Mouse (Mus musculus): ENCODE results near the gene Car12. TPM values are rescaled to one million over a fixed set of nuclear protein-coding genes. Genes with fewer than 3 reads are reported as not detected.
"Not testable (repeated sequence)": the region's sequence is repeated elsewhere in the genome, so short reads cannot be mapped to it uniquely, and the experiment has no call there.

The Car12 gene
- total and polyA plus RNA-seq, 2 experiments from 2014 or later: 7.4 to 12.5 TPM

DNA sequence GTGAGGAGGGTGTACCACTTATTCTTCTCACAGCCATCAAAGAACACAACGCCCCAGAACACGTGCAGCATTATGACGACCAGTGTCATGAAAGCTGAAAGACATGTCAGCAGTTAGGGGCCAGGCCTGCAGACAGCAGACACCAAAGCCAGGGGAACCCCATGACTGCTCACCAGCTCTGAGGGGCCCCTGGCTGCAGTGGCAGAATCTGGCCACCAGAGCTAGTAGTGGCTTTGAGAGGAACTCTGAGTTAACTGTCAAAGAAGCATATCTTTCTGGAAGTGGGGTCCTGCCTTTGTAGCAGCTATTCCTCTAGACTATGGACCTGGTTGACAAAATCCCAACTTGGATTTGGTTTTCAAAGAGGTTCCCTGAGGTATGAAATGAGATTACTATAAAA is 71.1 kb downstream of the Car12 start:
- peak; percentile 46 for TF ChIP-seq CTCF (IDR thresholded peaks at IDR 0.05; ENCODE audit: low read depth)
- not testable (repeated sequence) for ATAC-seq; DNase-seq (ENCODE audit: low spot score); H3K36me3 ChIP-seq (ENCODE audit: insufficient read depth, low read length); H3K4me2 ChIP-seq (ENCODE audit: low read depth, low read length); H3K27ac ChIP-seq; H3K4me1 ChIP-seq (ENCODE audit: insufficient read depth, low read length); H3K27me3 ChIP-seq (ENCODE audit: insufficient read depth, low read length); H3K9ac ChIP-seq (replicated peaks; ENCODE audit: low read length); H3K9me3 ChIP-seq (ENCODE audit: low read length); H3K4me3 ChIP-seq (ENCODE audit: low read length)
- no CpG with 5 or more reads among the region's 3 CpGs for WGBS

GRCm38 (mm10) chr9:66787821-66788220 is 74.3 kb downstream of the Car12 start:
- 5% methylated on average over 2 of the region's 2 CpGs for WGBS
- H3K4me1 ChIP-seq (ENCODE audit: insufficient read depth, low read length): no peaks in the 10 kb centered on the region
- H3K4me2 ChIP-seq (ENCODE audit: low read depth, low read length): no peak overlapping the region
- H3K9ac ChIP-seq (replicated peaks; ENCODE audit: low read length): no peak overlapping the region
- H3K4me3 ChIP-seq (ENCODE audit: low read length): no peak overlapping the region
- H3K36me3 ChIP-seq (ENCODE audit: insufficient read depth, low read length): peaks cover 4% of the 10 kb centered on the region; the same call in 1 of the 2 replicates
- no peaks in the 10 kb centered on the region for H3K9me3 ChIP-seq (ENCODE audit: low read length)
- no peak overlapping the region for H3K27ac ChIP-seq
- TF ChIP-seq CTCF (IDR thresholded peaks at IDR 0.05; ENCODE audit: low read depth): peak; percentile 77
- ATAC-seq: 0 out of 2 replicates have a peak, but pooled peaks have one; percentile 45
- peak; percentile 85 for DNase-seq (ENCODE audit: low spot score)
- no peaks in the 10 kb centered on the region for H3K27me3 ChIP-seq (ENCODE audit: insufficient read depth, low read length)

DNA sequence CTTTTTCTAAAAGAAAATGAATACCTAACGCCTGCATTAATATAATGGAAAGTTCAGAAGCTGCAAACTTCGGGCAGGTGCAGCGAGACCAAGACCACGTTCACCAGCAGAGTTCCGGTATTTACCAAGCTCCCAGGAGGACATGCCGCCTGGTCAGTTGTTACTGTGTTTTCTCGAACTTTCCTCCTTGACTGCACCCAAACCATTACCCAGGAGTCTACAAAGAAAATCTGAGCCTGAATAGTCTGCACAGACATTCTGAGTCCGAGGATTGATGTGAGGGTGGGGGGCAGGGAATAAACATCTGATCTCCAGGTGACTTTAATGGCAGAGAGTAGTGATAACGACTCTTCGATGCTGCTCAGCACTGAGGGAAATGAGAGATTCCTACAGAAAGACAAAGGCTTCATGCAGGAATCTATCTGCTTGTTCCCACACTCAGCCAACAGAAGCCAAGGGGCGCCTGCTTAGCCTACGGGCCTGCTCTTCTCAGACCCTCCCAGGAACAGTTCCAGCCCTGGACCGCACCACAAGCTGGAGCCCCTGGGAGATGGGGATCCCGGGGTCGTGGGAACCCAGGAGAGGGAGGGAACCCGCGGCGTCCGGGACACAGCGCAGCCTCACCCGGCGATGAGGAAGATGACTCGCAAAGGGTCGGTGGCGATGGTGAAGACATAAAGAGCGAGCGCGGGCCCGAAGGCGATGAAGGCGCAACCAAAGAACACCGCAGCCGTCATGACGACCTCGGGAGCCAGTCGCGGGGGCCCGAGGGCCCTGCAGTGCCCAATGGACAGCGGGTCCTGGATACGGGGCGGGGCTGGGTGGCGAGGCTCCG is 81.4 kb downstream of the Car12 start:
- Histone ChIP-seq H3K4me3 (ENCODE audit: low read length) (peak overlapping the region; percentile 79), H3K27me3 (ENCODE audit: insufficient read depth, low read length) (no peaks in the 10 kb centered on the region), H3K4me2 (ENCODE audit: low read depth, low read length) (peak overlapping the region; percentile 64), H3K9ac (replicated peaks; ENCODE audit: low read length) (peak overlapping the region; percentile 71), H3K9me3 (ENCODE audit: low read length) (no peaks in the 10 kb centered on the region), H3K4me1 (ENCODE audit: insufficient read depth, low read length) (no peaks in the 10 kb centered on the region), H3K27ac (peak overlapping the region; percentile 89), H3K36me3 (ENCODE audit: insufficient read depth, low read length) (0 out of 2 replicates have a peak, but pooled peaks cover 4% of the 10 kb centered on the region)
- no peak for TF ChIP-seq CTCF (IDR thresholded peaks at IDR 0.05; ENCODE audit: low read depth)
- peak; percentile 67 for DNase-seq (ENCODE audit: low spot score)
- 2% methylated on average over 43 of the region's 43 CpGs for WGBS
- ATAC-seq: peak; percentile 61

DNA sequence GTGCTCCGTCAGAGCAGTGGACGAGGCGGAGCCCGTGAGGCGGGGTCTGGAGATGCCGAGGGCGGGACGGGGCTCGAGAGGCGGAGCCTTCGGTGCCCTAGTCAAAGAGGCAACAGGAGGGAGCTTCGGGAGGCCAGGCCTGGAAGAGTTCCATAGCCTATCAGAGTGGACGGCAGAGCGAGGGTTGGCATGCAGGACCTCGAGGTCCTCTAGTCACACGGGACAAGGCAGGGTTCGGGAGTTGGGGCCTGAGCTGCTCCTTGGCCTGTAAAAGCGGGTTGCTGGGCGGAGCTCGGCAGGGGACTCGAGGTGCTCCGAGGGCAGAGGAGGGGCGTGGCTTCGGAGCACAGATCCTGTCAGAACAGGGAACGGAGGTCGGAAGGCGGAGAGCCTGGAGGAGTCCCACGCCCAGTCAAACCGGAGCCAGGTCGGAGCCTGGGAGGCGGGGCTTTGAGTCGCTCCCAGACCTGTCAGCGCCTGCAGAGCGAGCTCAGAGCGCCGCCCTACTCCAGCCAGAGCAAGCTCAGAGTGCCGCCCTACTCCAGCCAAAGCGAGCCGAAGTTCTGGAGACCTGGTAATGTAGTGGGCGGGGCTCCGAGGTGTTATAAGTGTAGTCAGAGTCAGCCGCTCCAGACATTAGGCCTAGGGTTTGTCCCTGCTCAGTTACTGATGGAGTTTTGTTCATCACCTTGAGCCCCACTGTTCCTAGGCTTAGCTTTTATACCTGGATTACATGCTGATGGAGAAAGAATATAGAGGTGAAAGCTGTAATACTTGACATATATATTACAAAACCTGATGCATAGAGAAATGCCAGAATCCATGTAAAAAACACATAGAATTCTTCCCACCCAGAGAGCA is 82.2 kb downstream of the Car12 start, which contains the start of gene Aph1b:
TSS of gene Aph1b (minus strand) at position 27 of the 861 bp plus-strand sequence.
- H3K36me3 ChIP-seq (ENCODE audit: insufficient read depth, low read length): no peaks in the 10 kb centered on the region
- peak within 1 kb of the TSS; percentile 89 for H3K27ac ChIP-seq
- no peaks in the 10 kb centered on the region for H3K9me3 ChIP-seq (ENCODE audit: low read length)
- TF ChIP-seq CTCF (IDR thresholded peaks at IDR 0.05; ENCODE audit: low read depth): no peak
- no peaks in the 10 kb centered on the region for H3K4me1 ChIP-seq (ENCODE audit: insufficient read depth, low read length)
- peak within 1 kb of the TSS; percentile 79 for H3K4me3 ChIP-seq (ENCODE audit: low read length)
- WGBS: under 1% methylated on average over 41 of the region's 42 CpGs
- H3K27me3 ChIP-seq (ENCODE audit: insufficient read depth, low read length): no peaks in the 10 kb centered on the region
- ATAC-seq (peak; percentile 98), DNase-seq (ENCODE audit: low spot score) (peak; percentile 97)
- H3K4me2 ChIP-seq (ENCODE audit: low read depth, low read length): peak within 1 kb of the TSS; percentile 64
- H3K9ac ChIP-seq (replicated peaks; ENCODE audit: low read length): peak within 1 kb of the TSS; percentile 71

DNA sequence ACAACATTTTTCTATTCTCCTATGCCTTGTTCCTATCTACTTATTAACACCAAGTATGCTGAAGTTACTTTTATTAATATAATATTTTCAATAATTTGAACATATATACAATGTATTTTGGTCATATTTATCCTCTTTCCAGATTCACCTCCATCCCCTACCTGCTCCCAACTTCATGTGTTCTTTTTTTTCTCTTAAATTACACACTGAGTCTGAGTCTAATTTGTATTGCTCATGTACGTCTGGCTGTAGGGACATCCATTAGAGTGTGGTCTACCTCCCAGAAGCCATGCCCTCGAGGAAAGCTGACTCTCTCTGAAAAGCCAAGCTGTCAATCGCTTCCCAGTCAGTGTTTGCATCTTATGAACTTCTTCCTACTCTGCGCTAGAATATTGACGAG is 83.3 kb downstream of the Car12 start, which contains the start of gene Gm10647:
TSS of gene Gm10647 (plus strand) at position 301 of the 400 bp plus-strand sequence.
- H3K9me3 ChIP-seq (ENCODE audit: low read length): no peaks in the 10 kb centered on the region
- DNase-seq (ENCODE audit: low spot score): no peak
- peak within 1 kb of the TSS; percentile 89 for H3K27ac ChIP-seq
- H3K4me3 ChIP-seq (ENCODE audit: low read length): peak within 1 kb of the TSS; percentile 79
- H3K4me1 ChIP-seq (ENCODE audit: insufficient read depth, low read length): no peaks in the 10 kb centered on the region
- TF ChIP-seq CTCF (IDR thresholded peaks at IDR 0.05; ENCODE audit: low read depth): no peak
- 75% methylated on average over 5 of the region's 5 CpGs for WGBS
- no peak for ATAC-seq
- no peaks in the 10 kb centered on the region for H3K36me3 ChIP-seq (ENCODE audit: insufficient read depth, low read length)
- peak within 1 kb of the TSS; percentile 64 for H3K4me2 ChIP-seq (ENCODE audit: low read depth, low read length)
- H3K9ac ChIP-seq (replicated peaks; ENCODE audit: low read length): peak within 1 kb of the TSS; percentile 71
- H3K27me3 ChIP-seq (ENCODE audit: insufficient read depth, low read length): no peaks in the 10 kb centered on the region

DNA sequence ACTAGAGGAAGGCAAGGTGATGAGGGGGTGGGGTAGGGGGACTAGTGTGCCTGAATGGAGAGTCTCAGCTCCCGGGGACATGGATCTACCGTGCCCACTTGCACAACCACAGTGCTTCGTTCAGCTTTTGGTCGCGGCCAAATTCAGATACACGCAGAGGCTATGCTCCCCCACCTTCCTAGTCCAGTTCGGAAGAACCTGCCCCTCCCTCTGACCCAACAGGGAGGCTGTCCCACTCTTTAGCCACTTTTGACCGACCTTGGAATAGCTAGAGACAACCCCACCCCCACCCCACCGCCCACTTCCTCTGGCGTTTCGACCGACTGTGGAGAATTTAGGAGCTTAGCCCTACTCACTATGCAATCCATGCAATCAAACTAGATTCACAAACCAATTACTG is 88.5 kb downstream of the Car12 start:
- no peaks in the 10 kb centered on the region for H3K4me1 ChIP-seq (ENCODE audit: insufficient read depth, low read length)
- H3K4me3 ChIP-seq (ENCODE audit: low read length): no peak overlapping the region
- no peak overlapping the region for H3K9ac ChIP-seq (replicated peaks; ENCODE audit: low read length)
- H3K27me3 ChIP-seq (ENCODE audit: insufficient read depth, low read length): no peaks in the 10 kb centered on the region
- no peaks in the 10 kb centered on the region for H3K36me3 ChIP-seq (ENCODE audit: insufficient read depth, low read length)
- DNase-seq (ENCODE audit: low spot score) (no peak), ATAC-seq (no peak)
- WGBS: 59% methylated on average over 12 of the region's 12 CpGs
- no peak for TF ChIP-seq CTCF (IDR thresholded peaks at IDR 0.05; ENCODE audit: low read depth)
- H3K9me3 ChIP-seq (ENCODE audit: low read length): no peaks in the 10 kb centered on the region
- no peak overlapping the region for H3K4me2 ChIP-seq (ENCODE audit: low read depth, low read length)
- no peak overlapping the region for H3K27ac ChIP-seq

DNA sequence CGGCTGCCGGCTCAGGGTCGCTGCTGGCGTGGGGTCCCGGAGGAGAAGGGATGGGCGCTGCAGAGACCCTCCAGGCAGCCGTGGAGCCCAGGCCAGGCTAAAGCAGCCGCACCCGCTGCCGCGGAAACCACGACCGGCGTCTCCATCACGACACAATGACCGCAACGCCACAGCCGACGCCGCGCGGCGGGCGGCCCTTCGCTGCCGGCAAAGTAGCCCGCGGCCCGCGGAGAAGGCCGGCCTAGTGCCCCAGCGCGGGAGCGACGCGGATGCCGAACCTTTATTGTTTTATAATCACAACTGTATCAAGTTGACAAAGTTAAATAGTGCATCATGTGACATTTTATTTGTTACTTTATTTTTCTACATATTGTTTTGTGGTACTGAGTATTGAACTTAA is 92.5 kb downstream of the Car12 start:
- H3K27ac ChIP-seq; ATAC-seq; H3K27me3 ChIP-seq (ENCODE audit: insufficient read depth, low read length); H3K9me3 ChIP-seq (ENCODE audit: low read length); H3K9ac ChIP-seq (replicated peaks; ENCODE audit: low read length); H3K4me1 ChIP-seq (ENCODE audit: insufficient read depth, low read length); H3K36me3 ChIP-seq (ENCODE audit: insufficient read depth, low read length): not testable (repeated sequence)
- DNase-seq (ENCODE audit: low spot score): peak; percentile 37
- 2% methylated on average over 30 of the region's 37 CpGs for WGBS
- peak overlapping the region; percentile 50 for H3K4me2 ChIP-seq (ENCODE audit: low read depth, low read length)
- H3K4me3 ChIP-seq (ENCODE audit: low read length): peak overlapping the region; percentile 28

All from hindbrain, postnatal 0 days (tissue).